Mouse (Mus musculus): Measurements from ENCODE around the gene 1700123O20Rik. TPM values are rescaled to one million over a fixed set of nuclear protein-coding genes. Genes with fewer than 3 reads are reported as not detected.

The 1700123O20Rik gene
- polyA plus RNA-seq, 1 experiment from 2014 or later = 84.9 TPM

- Histone ChIP-seq H3K9ac (replicated peaks) (no peak overlapping the region), H3K27me3 (no peaks in the 10 kb centered on the region), H3K4me2 (replicated peaks) (no peak overlapping the region), H3K27ac (replicated peaks) (no peak overlapping the region), H3K4me3 (no peak overlapping the region), H3K36me3 (peaks cover 85% of the 10 kb centered on the region), H3K4me1 (peaks cover 40% of the 10 kb centered on the region), H3K9me3 (no peaks in the 10 kb centered on the region)
- no peak for ATAC-seq (ENCODE audit: low FRiP score, low read depth)
- WGBS = 70% methylated on average over 4 of the region's 4 CpGs
Measured at GRCm38 (mm10) chr14:54647900-54648299, 38.1 kb upstream of the 1700123O20Rik start.

- Histone ChIP-seq H3K4me2 (replicated peaks) (peak overlapping the region; percentile 89; the same call in 1 of the 2 replicates), H3K9me3 (no peaks in the 10 kb centered on the region), H3K27ac (replicated peaks) (0 out of 2 replicates have a peak overlapping the region, but pooled peaks have one; percentile 80), H3K9ac (replicated peaks) (no peak overlapping the region), H3K36me3 (peaks cover 61% of the 10 kb centered on the region), H3K4me1 (peaks cover 47% of the 10 kb centered on the region), H3K4me3 (no peak overlapping the region), H3K27me3 (no peaks in the 10 kb centered on the region)
- 67% methylated on average over 23 of the region's 23 CpGs for WGBS
- peak; percentile 32; the same call in 1 of the 2 replicates for ATAC-seq (ENCODE audit: low FRiP score, low read depth)
Measured at GRCm38 (mm10) chr14:54650621-54651454, 35.2 kb upstream of the 1700123O20Rik start.

- peak overlapping the region; percentile 89 for H3K4me2 ChIP-seq (replicated peaks)
- peak overlapping the region; percentile 68; the same call in 1 of the 2 replicates for H3K4me3 ChIP-seq
- no peaks in the 10 kb centered on the region for H3K27me3 ChIP-seq
- peaks cover 61% of the 10 kb centered on the region for H3K36me3 ChIP-seq
- no peak overlapping the region for H3K9ac ChIP-seq (replicated peaks)
- 0 out of 2 replicates have a peak overlapping the region, but pooled peaks have one; percentile 80 for H3K27ac ChIP-seq (replicated peaks)
- ATAC-seq (ENCODE audit: low FRiP score, low read depth) = no peak
- no peaks in the 10 kb centered on the region for H3K9me3 ChIP-seq
- WGBS = 77% methylated on average over 4 of the region's 4 CpGs
- peaks cover 47% of the 10 kb centered on the region for H3K4me1 ChIP-seq
Measured at GRCm38 (mm10) chr14:54651556-54651955, 34.5 kb upstream of the 1700123O20Rik start.

GRCm38 (mm10) chr14:54652787-54653186 is 33.2 kb upstream of the 1700123O20Rik start:
- H3K4me3 ChIP-seq = peak overlapping the region; percentile 68
- no peaks in the 10 kb centered on the region for H3K27me3 ChIP-seq
- ATAC-seq (ENCODE audit: low FRiP score, low read depth) = no peak
- H3K4me2 ChIP-seq (replicated peaks) = peak overlapping the region; percentile 89
- peak overlapping the region; percentile 86 for H3K9ac ChIP-seq (replicated peaks)
- H3K4me1 ChIP-seq = peaks cover 47% of the 10 kb centered on the region
- 0% methylated on average over 7 of the region's 7 CpGs for WGBS
- peaks cover 61% of the 10 kb centered on the region for H3K36me3 ChIP-seq
- H3K27ac ChIP-seq (replicated peaks) = peak overlapping the region; percentile 80
- H3K9me3 ChIP-seq = no peaks in the 10 kb centered on the region

GRCm38 (mm10) chr14:54653496-54653895 is 32.5 kb upstream of the 1700123O20Rik start:
- no peaks in the 10 kb centered on the region for H3K27me3 ChIP-seq
- ATAC-seq (ENCODE audit: low FRiP score, low read depth) = peak; percentile 90
- peak overlapping the region; percentile 86 for H3K9ac ChIP-seq (replicated peaks)
- H3K27ac ChIP-seq (replicated peaks) = peak overlapping the region; percentile 80
- H3K4me3 ChIP-seq = peak overlapping the region; percentile 68
- H3K4me2 ChIP-seq (replicated peaks) = peak overlapping the region; percentile 89
- no peaks in the 10 kb centered on the region for H3K9me3 ChIP-seq
- WGBS = under 1% methylated on average over 12 of the region's 12 CpGs
- peaks cover 62% of the 10 kb centered on the region for H3K36me3 ChIP-seq
- peaks cover 45% of the 10 kb centered on the region for H3K4me1 ChIP-seq

GRCm38 (mm10) chr14:54660009-54660408 is 26.0 kb upstream of the 1700123O20Rik start:
- no peak overlapping the region for H3K27ac ChIP-seq (replicated peaks)
- no peaks in the 10 kb centered on the region for H3K4me1 ChIP-seq
- WGBS = 88% methylated on average over 2 of the region's 2 CpGs
- peaks cover 90% of the 10 kb centered on the region for H3K36me3 ChIP-seq
- H3K9ac ChIP-seq (replicated peaks) = no peak overlapping the region
- no peaks in the 10 kb centered on the region for H3K9me3 ChIP-seq
- H3K27me3 ChIP-seq = no peaks in the 10 kb centered on the region
- no peak overlapping the region for H3K4me3 ChIP-seq
- ATAC-seq (ENCODE audit: low FRiP score, low read depth) = no peak
- H3K4me2 ChIP-seq (replicated peaks) = no peak overlapping the region

- Histone ChIP-seq H3K4me1 (no peaks in the 10 kb centered on the region), H3K9ac (replicated peaks) (no peak overlapping the region), H3K9me3 (no peaks in the 10 kb centered on the region), H3K4me2 (replicated peaks) (no peak overlapping the region), H3K27ac (replicated peaks) (no peak overlapping the region), H3K36me3 (peaks cover 95% of the 10 kb centered on the region), H3K4me3 (no peak overlapping the region), H3K27me3 (no peaks in the 10 kb centered on the region)
- no peak for ATAC-seq (ENCODE audit: low FRiP score, low read depth)
- 94% methylated on average over 10 of the region's 10 CpGs for WGBS
Measured at GRCm38 (mm10) chr14:54664477-54665222, 21.4 kb upstream of the 1700123O20Rik start.

GRCm38 (mm10) chr14:54669381-54669780 is 16.6 kb upstream of the 1700123O20Rik start:
- Histone ChIP-seq H3K4me1 (no peaks in the 10 kb centered on the region), H3K27me3 (no peaks in the 10 kb centered on the region), H3K4me2 (replicated peaks) (no peak overlapping the region), H3K4me3 (no peak overlapping the region), H3K9me3 (no peaks in the 10 kb centered on the region), H3K36me3 (peaks cover 66% of the 10 kb centered on the region), H3K27ac (replicated peaks) (no peak overlapping the region), H3K9ac (replicated peaks) (no peak overlapping the region)
- ATAC-seq (ENCODE audit: low FRiP score, low read depth) = no peak
- WGBS = 74% methylated on average over 4 of the region's 4 CpGs

- Histone ChIP-seq H3K9me3 (no peaks in the 10 kb centered on the region), H3K4me1 (no peaks in the 10 kb centered on the region), H3K27me3 (no peaks in the 10 kb centered on the region), H3K4me3 (no peak overlapping the region), H3K9ac (replicated peaks) (no peak overlapping the region), H3K27ac (replicated peaks) (no peak overlapping the region), H3K36me3 (peaks cover 64% of the 10 kb centered on the region), H3K4me2 (replicated peaks) (no peak overlapping the region)
- ATAC-seq (ENCODE audit: low FRiP score, low read depth) = no peak
- 79% methylated on average over 2 of the region's 2 CpGs for WGBS
Measured at GRCm38 (mm10) chr14:54674317-54674716, 11.7 kb upstream of the 1700123O20Rik start.

- no peaks in the 10 kb centered on the region for H3K9me3 ChIP-seq
- H3K4me2 ChIP-seq (replicated peaks) = no peak overlapping the region
- H3K4me1 ChIP-seq = no peaks in the 10 kb centered on the region
- WGBS = 91% methylated on average over 5 of the region's 5 CpGs
- H3K9ac ChIP-seq (replicated peaks) = no peak overlapping the region
- H3K36me3 ChIP-seq = peaks cover 72% of the 10 kb centered on the region
- no peak overlapping the region for H3K4me3 ChIP-seq
- no peak overlapping the region for H3K27ac ChIP-seq (replicated peaks)
- ATAC-seq (ENCODE audit: low FRiP score, low read depth) = no peak
- no peaks in the 10 kb centered on the region for H3K27me3 ChIP-seq
Measured at GRCm38 (mm10) chr14:54676290-54676689, 9.7 kb upstream of the 1700123O20Rik start.

- Histone ChIP-seq H3K27me3 (no peaks in the 10 kb centered on the region), H3K4me1 (no peaks in the 10 kb centered on the region), H3K4me3 (no peak overlapping the region), H3K4me2 (replicated peaks) (no peak overlapping the region), H3K9ac (replicated peaks) (no peak overlapping the region), H3K27ac (replicated peaks) (no peak overlapping the region), H3K36me3 (peaks cover 82% of the 10 kb centered on the region), H3K9me3 (no peaks in the 10 kb centered on the region)
- ATAC-seq (ENCODE audit: low FRiP score, low read depth) = no peak
- 88% methylated on average over 16 of the region's 16 CpGs for WGBS
Measured at GRCm38 (mm10) chr14:54678657-54679304, 7.2 kb upstream of the 1700123O20Rik start.

Data from midbrain, embryonic 12.5 days (tissue).